Mouse (Mus musculus): Measurements from ENCODE around the gene Hist1h2be.

Gene Hist1h2be

GRCm38 (mm10) chr13:23620733-23621531 lies at the start of gene Hist1h2be:
Hist1h2be (minus strand) TSS chr13:23621124.
- peak; percentile 76 for DNase-seq (ENCODE audit: low read depth, low spot score)

- no peak for DNase-seq (ENCODE audit: low read depth, low spot score)
These were observed 41.6 kb upstream of the Hist1h2be start for GRCm38 (mm10) chr13:23662536-23662935.

GRCm38 (mm10) chr13:23659636-23660366 lies 38.9 kb upstream of the Hist1h2be start:
- no peak for DNase-seq (ENCODE audit: low read depth, low spot score)

- no peak for DNase-seq (ENCODE audit: low read depth, low spot score)
These were observed 9.7 kb upstream of the Hist1h2be start for GRCm38 (mm10) chr13:23630653-23631052.

GRCm38 (mm10) chr13:23622861-23623450 lies 2.0 kb upstream of the Hist1h2be start:
- no peak for DNase-seq (ENCODE audit: low read depth, low spot score)

GRCm38 (mm10) chr13:23622175-23622671 lies 1.3 kb upstream of the Hist1h2be start, which contains the start of gene Hist1h1e:
Hist1h1e (minus strand) TSS chr13:23622558.
- DNase-seq (ENCODE audit: low read depth, low spot score) = peak; percentile 78

GRCm38 (mm10) chr13:23621532-23622174 lies 729 bp upstream of the Hist1h2be start:
- no peak for DNase-seq (ENCODE audit: low read depth, low spot score)

GRCm38 (mm10) chr13:23620056-23620732 lies 730 bp downstream of the Hist1h2be start:
- no peak for DNase-seq (ENCODE audit: low read depth, low spot score)

- no peak for DNase-seq (ENCODE audit: low read depth, low spot score)
These were observed 9.3 kb downstream of the Hist1h2be start for GRCm38 (mm10) chr13:23611638-23612037.

- no peak for DNase-seq (ENCODE audit: low read depth, low spot score)
These were observed 10.5 kb downstream of the Hist1h2be start for GRCm38 (mm10) chr13:23610393-23610792.

GRCm38 (mm10) chr13:23609844-23610243 lies 11.1 kb downstream of the Hist1h2be start:
- no peak for DNase-seq (ENCODE audit: low read depth, low spot score)

- DNase-seq (ENCODE audit: low read depth, low spot score) = no peak
These were observed 11.7 kb downstream of the Hist1h2be start for GRCm38 (mm10) chr13:23609209-23609608.

- no peak for DNase-seq (ENCODE audit: low read depth, low spot score)
These were observed 15.9 kb downstream of the Hist1h2be start for GRCm38 (mm10) chr13:23605052-23605451.

GRCm38 (mm10) chr13:23604452-23604851 lies 16.5 kb downstream of the Hist1h2be start:
- no peak for DNase-seq (ENCODE audit: low read depth, low spot score)

- no peak for DNase-seq (ENCODE audit: low read depth, low spot score)
These were observed 17.7 kb downstream of the Hist1h2be start for GRCm38 (mm10) chr13:23603182-23603699.

- peak; percentile 54 for DNase-seq (ENCODE audit: low read depth, low spot score)
These were observed 23.0 kb downstream of the Hist1h2be start for GRCm38 (mm10) chr13:23597957-23598356.

GRCm38 (mm10) chr13:23595622-23596372 lies 25.1 kb downstream of the Hist1h2be start:
- DNase-seq (ENCODE audit: low read depth, low spot score) = no peak

GRCm38 (mm10) chr13:23595185-23595584 lies 25.7 kb downstream of the Hist1h2be start:
- DNase-seq (ENCODE audit: low read depth, low spot score) = no peak

- no peak for DNase-seq (ENCODE audit: low read depth, low spot score)
These were observed 27.7 kb downstream of the Hist1h2be start for GRCm38 (mm10) chr13:23593051-23593770.

Measured in retina, adult 2 months (tissue).